Mouse (Mus musculus) embryonic facial prominence, embryonic 10.5 days (tissue): ENCODE results near the gene Gm3106. TPM values are rescaled to one million over a fixed set of nuclear protein-coding genes. Genes with fewer than 3 reads are reported as not detected.
"Not testable (repeated sequence)": the region's sequence is repeated elsewhere in the genome, so short reads cannot be mapped to it uniquely, and the experiment has no call there.

ENCODE experiments used
- DNase-seq: peaks from one replicate; pipeline ENCODE4 v3.0.0-alpha.2; 2017; ENCODE audit warnings: low spot score
- H3K27ac ChIP-seq: fragments of 300-500 bp; sonication (generic); replicated peaks from 2 replicates; pipeline ENCODE4 v1.5.1; 2016; ENCODE audit warnings: mild to moderate bottlenecking
- H3K27me3 ChIP-seq: fragments of 300-500 bp; sonication (generic); replicated peaks from 2 replicates; pipeline ENCODE4 v1.6.1; 2016; ENCODE audit warnings: low read depth, mild to moderate bottlenecking; ENCODE audit not compliant: poor library complexity, severe bottlenecking
- H3K36me3 ChIP-seq: fragments of 300-500 bp; sonication (generic); replicated peaks from 2 replicates; pipeline ENCODE4 v1.6.1; 2016; ENCODE audit warnings: mild to moderate bottlenecking, moderate library complexity
- H3K4me1 ChIP-seq: fragments of 300-500 bp; sonication (generic); 2 replicates; pipeline ENCODE4 v1.6.1; 2016
- H3K4me3 ChIP-seq: fragments of 300-500 bp; sonication (generic); 2 replicates; pipeline ENCODE4 v1.5.1; 2016; ENCODE audit warnings: mild to moderate bottlenecking, moderate library complexity
- H3K9me3 ChIP-seq: fragments of 300-500 bp; sonication (generic); 2 replicates; pipeline ENCODE4 v1.6.1; 2016; ENCODE audit warnings: mild to moderate bottlenecking
- WGBS: fragments of 180-500 bp; shearing (Covaris S2); methylation state at CpG from one replicate; pipeline ENCODE4 v1.1.7; 2016; 5-methylcytosine and 5-hydroxymethylcytosine counted together
- polyA plus RNA-seq: library from polyadenylated mRNA; unstranded; fragments of >200 nt; fragmentation: Nextera tagmentation; extraction: Ambion mirVana; gene quantifications from 2 replicates; pipeline ENCODE4 v1.2.1, GENCODE M21; 2016

The Gm3106 gene
- polyA plus RNA-seq: not detected in 2 replicates

DNA sequence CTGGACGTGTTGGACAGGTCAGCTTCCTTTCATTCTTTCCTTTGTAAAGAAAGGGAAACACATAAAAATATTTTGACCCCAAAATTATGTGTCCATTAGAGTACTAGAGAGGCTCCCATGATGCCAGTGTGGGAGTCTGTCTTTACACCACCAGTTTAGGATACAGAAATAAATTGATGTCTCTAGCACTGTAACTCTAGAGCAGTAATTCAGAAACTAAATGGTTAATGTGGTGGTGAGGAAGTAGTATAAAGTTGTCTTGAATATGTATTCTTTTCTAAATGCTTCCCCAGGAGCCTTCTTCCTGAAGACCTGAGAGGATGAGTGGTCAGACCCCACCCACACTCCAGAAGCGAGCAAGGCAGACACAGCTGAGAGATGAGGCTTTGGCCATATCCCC, at the start of gene Gm3106:
Gm3106 (plus strand) TSS at position 301 of the 400 bp plus-strand sequence.
- H3K9me3 ChIP-seq, H3K27me3 ChIP-seq, DNase-seq, H3K27ac ChIP-seq, H3K36me3 ChIP-seq, H3K4me3 ChIP-seq, H3K4me1 ChIP-seq: not testable (repeated sequence)
- no CpG with 5 or more reads among the region's 2 CpGs for WGBS

Other genes starting within 250 kb of the Gm3106 start
- gene BC061212, start 147.5 kb upstream of the Gm3106 start, polyA plus RNA-seq: not detected in 2 replicates
- gene Gm6351, start 141.6 kb upstream of the Gm3106 start, polyA plus RNA-seq: not detected in 2 replicates
- gene A430089I19Rik, start 88.8 kb downstream of the Gm3106 start, polyA plus RNA-seq: not detected in 2 replicates
- not detected in 2 replicates for gene Gm6502, start 96.4 kb downstream of the Gm3106 start, polyA plus RNA-seq
- not detected in 2 replicates for gene AA792892, start 121.7 kb downstream of the Gm3106 start, polyA plus RNA-seq
- not detected in 2 replicates for gene Gm7682, start 227.8 kb downstream of the Gm3106 start, polyA plus RNA-seq